Mouse (Mus musculus) cerebellum, adult 8-10 months (tissue): ENCODE data around the gene Gpam.

Experiments used
- DNase-seq: peaks from one replicate; pipeline ENCODE4 v3.0.0; 2022

The Gpam gene

DNA sequence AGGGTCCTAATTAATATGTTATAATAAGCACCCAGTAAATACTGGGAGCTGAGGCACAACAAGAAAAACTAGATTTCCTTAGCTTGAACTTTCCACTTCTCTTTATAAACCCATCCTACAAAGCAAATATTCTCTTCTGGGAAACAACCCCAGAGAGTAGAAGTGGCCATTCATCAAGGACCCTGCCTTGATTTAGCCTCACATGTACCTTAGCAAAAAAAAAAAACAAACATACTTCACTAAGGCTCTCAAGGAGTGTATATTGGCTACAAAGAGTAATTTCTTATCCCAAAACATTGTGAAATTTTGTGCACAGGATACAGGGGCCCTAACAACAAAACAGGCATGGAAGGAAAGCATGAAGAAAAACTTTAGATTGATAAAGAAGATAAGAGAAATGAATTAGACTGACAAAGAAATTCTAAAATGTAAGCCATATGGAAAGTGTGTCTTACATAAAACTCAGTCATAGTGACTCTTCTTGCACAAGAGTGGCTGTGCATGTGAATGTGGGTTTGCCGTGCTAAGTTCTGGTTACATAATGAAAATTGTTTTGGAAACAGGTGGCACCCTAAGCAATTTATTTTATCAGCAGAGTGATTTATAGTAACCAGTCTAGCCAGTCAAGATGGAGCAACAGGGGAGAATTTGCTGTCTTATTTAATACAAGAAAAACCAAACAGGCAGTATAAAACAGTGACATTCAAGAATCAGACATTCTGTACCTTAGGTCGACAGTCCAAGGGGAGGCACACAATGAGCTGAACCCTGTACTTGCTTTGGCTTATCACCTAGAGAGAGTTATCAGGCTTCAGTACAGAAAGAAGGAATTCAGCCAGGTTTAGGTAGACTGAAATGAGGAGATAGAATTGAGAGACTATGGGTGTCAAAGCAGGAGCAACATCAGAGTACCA lies 26.6 kb downstream of the Gpam start:
- DNase-seq: no peak

GRCm38 (mm10) chr19:55099184-55100160 lies 27.6 kb downstream of the Gpam start:
- peak; percentile 82 for DNase-seq

DNA sequence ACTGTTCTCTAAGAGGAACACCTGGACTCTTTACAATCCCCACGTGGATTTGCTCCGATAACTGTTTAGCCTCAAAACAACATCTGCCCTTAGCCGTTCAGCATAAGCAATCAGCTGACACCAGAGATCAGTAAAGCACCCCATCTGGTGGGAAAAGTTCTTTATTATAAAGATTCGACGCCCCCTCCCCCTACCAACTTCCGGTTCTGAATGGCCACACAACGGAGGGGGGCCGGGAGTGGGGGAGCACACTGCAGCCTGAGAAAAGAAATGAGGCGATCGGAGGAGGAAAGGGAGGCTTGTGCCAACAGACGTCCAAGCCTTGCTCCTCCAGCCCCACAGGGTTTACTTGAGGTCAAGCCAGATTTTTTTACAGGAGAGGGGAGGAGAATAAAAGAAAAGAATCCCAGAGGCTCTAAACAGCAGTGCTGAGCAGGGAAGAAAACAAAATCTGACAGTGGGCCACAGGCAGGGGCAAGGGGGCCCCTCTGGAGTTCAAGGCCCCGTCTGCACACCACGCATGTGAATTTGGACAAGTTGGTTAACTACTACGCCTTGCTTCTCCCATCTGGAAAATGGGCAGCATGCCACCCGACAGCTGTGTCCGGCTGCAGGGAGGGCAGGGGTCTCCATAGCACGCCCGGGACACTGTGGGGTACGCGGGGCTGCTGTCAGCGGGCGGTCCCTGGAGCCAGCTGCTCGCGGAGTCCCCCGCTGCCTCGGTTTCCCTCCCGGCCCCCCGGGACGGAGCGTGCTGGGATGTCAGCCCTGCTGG lies 28.4 kb downstream of the Gpam start:
- peak; percentile 28 for DNase-seq

- no peak for DNase-seq
These were observed 29.6 kb downstream of the Gpam start for GRCm38 (mm10) chr19:55097396-55097967.

DNA sequence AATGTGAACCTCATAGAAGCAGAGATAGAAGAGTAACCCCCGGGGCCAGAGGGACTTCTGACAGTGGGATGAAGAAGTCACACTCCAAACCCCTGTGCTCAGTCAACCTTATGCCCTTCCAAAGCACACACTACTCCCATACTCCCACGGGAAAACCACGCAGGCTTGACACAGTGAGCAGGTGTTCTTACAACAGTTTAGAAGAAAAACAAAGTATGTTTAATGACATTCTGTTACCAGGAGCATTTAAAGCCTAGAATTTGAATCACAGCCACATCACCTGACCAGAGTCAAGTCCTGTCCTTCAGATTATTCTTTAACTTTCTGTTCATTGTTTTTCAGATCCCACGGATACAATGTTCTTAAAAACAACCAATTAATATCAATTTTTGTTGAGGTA lies 30.4 kb downstream of the Gpam start:
- no peak for DNase-seq

DNA sequence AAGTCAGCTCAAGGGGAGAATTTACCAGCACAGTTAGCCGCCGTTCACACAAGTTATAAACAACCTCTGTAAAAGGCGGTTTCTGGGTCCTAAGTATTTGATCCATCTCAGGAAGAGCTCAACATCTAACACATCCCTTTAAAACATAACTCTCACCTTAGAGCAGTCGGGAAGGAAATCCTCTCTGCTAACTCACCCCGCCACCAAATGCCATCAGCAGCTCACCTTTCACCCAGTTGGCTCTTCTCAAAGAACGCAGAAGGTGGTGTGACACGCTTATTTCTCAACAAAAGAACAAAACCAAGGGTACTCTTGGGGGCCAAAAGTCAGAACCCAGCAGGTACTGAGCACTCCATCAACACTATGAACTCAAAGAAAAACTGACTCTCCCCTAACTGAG lies 31.5 kb downstream of the Gpam start:
- no peak for DNase-seq

DNA sequence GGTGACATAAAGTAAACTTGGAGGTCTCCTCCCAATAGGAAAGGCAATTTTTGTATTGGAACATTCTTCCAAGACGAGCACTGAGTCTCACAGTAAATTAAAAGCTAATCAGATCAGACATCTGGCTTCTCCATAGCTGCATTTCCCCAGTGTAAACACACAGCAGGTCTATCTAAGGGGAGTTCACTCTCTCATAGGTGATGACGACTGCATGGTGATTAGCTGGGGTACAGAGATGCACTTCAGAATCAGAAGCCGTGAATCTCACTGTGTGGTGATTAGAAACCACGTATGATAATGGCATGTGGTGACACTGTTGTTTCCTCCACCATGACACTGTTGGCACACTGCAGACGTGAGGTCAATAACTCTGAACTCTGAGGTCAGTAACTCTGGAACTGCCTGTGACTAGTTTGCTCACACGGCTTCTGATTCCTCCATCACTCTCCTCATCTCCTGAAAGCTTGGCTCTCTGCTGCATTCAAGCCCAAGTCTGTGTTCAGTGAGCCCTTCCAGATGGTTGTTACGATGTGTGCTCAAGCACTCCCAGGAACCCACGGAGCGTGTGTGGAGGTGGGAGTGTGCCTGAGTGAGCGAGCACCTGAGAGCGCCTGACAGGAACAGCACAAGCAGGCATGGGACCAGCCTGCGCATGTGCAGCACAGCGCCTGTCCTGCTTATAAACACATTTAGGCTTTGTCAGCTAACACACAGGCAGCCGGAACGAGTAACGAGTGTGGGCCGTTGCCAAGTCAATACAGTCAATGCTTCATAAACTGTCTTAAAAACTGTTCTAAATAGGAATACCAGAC lies 35.2 kb downstream of the Gpam start:
- no peak for DNase-seq

DNA sequence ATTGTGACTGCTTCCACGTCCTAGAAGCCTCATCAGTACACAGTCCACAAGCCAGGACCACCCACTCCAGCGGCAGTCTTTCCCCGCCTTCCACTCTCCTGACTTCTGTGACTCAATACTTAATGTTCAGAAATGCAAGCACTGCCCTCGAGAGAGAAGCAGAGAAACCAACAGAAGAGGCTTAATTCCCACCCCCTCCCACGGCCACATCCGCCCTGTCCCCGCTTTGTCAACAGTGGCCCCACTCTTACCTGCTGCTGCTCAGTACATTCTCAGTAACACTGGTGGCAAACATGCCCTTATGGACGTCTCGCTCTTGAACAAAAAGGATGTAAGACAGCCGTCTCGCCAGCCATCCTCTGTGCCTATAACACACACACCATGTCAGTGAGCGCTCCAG lies 36.2 kb downstream of the Gpam start:
- DNase-seq: no peak

- DNase-seq: no peak
These were observed 36.9 kb downstream of the Gpam start for GRCm38 (mm10) chr19:55090142-55090541.

DNA sequence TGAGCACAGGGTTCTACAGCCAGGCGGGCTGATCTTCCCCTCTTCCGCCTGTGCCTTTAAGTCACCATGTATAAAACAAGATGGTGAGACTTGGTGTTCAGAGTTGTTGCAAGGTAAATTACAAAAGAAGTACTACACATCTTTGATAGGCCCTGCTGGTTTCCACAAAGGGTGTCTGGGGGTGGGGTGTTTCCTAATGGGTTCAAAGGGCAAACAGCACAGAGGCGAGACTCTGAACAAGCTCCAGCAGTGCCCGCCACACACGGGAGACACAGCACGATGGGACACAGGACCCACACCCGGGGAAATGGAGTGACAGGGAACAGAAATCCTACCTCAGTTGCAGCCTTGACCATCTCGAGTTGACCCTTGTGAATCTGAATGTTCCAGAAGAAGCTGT lies 39.3 kb downstream of the Gpam start:
- DNase-seq: no peak

- DNase-seq: no peak
These were observed 41.2 kb downstream of the Gpam start for GRCm38 (mm10) chr19:55085857-55086185.

- no peak for DNase-seq
These were observed 41.8 kb downstream of the Gpam start for GRCm38 (mm10) chr19:55084971-55085856.

GRCm38 (mm10) chr19:55076822-55077221 lies 50.2 kb downstream of the Gpam start:
- DNase-seq: no peak

GRCm38 (mm10) chr19:55073004-55073403 lies 54.0 kb downstream of the Gpam start:
- DNase-seq: no peak

DNA sequence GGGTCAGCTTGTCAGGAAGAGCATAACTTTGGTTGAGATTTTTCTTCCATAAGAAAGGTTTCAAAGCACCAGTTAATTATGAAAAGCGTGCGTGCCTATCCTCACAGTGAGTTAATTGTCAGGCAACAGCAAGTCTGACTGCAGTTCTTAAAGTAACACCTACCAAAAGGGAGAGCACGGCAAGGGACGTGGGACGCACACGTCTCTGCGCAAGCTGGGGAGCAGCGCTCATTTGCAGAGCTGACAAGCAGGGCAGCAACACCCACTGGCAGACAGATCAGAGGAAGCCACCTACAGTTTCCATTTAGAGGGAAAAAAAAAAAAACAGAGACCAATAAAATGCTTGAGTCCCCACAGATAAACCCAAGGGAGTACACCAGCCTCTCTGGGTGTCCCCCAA lies 58.0 kb downstream of the Gpam start:
- DNase-seq: no peak

DNA sequence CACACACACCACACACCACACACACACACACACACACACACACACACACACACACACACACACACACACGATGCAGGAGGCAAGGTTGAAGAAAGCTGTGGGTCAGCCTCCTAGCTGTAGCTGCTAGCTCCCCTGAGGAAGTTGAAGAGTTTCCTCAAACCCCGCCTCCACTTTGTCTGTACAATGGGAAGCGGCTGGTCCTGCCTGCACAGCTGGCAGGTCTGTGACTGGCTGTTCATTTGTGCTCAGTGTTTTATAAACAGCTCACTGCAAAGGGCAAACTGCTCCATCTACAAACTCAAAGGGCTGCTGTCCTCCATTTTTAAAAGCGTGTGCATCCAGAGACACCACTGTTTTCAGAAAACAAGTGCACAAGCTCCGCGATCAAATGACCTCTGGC lies 63.8 kb downstream of the Gpam start:
- no peak for DNase-seq

GRCm38 (mm10) chr19:55062501-55062900 lies 64.5 kb downstream of the Gpam start:
- no peak for DNase-seq

DNA sequence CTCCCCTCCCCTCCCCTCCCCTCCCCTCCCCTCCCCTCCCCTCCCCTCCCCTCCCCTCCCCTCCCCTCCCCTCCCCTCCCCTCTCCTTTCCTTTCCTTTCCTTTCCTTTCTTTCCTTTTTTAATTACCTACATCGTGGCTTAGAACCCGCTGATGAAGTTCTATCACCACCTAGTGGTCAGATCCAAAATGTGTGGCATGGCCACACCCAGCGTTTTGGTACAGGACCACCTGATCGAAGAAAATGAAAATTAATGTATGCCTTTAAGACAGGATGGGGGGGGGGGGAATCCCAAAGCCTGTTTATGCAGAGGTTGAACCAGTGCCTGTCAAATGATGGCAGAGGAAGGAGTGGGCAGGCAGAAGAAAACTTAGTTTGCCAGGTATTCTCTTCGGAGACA lies 65.1 kb downstream of the Gpam start:
- DNase-seq: peak; percentile 19

GRCm38 (mm10) chr19:55061447-55061901 lies 65.6 kb downstream of the Gpam start:
- no peak for DNase-seq

DNA sequence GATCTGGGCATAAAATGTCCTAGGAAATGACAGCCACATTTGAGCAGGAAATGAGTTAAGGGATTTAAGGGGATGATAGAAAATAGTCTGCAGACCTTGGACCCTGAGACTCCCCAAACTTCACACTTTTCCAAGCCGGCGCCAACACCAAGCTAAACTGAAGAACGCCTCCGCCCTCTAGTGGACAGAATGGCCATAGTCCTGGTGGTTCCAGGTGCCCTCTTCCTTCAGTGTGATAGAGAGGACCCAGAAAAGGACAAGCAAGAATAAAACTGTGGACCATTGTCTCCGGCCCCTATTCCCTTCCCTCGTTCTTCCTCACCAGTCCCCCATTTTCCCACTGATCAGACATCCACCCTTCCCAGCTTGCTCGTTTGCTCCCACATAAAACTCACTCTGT lies 66.1 kb downstream of the Gpam start:
- DNase-seq: peak; percentile 65

GRCm38 (mm10) chr19:55057483-55057882 lies 69.6 kb downstream of the Gpam start:
- no peak for DNase-seq
